Mouse (Mus musculus) fat pad, adult 2 months (tissue): ENCODE results near the gene Stambpl1.

ENCODE experiments used
- DNase-seq: peaks from one replicate; pipeline ENCODE4 v3.0.0-alpha.2; 2011; ENCODE audit warnings: low read depth, low spot score; ENCODE audit errors: extremely low read depth

Gene Stambpl1

DNA sequence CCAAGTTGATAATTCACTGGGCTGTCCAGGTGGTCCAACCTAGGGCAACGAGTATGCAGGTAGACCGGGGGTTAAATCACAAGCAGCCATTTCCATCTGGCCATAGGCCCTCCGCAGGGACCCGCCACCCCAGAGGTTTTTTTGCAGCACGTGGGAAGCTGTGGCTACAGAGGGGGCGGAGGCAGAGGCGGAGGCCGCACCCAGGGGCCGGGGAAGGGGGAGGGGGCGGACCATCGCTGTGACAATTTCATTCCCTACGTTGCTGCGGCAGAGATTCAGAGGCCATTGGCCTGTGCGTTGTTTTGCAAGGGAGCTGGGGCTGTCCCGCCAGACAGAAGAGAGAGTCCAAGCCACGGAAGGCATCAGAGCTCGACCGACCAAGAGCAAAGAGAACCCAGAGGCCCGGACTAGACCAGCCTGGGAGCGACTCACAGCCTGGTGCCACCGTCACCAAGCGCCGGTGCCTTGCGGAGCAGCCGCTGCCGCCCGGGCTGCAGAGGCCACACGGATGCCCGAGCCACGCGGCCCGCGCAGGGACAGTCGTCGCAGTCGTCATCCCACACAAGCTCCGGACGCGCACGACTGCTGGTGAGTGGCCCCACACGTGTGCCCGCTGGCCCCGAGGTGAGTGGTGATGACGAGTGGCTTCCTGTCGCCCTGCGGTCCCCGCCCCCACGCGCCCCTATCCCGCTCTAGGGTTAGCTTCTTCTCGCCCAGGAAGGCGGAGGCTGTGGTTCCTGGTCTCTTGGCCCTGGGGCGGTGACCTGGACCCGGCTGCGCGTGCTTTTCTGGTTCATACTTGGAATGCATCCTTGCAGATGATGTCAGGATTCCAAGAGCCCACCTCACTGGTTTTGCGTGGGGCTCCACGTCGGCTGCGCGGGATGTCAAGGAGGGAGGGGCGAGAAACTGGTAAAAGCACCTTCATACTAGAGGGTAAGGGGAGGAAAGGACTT lies at the start of gene Stambpl1:
Gene Stambpl1, plus strand, starts transcription at position 222 of the 956 bp plus-strand sequence.
- no peak for DNase-seq

DNA sequence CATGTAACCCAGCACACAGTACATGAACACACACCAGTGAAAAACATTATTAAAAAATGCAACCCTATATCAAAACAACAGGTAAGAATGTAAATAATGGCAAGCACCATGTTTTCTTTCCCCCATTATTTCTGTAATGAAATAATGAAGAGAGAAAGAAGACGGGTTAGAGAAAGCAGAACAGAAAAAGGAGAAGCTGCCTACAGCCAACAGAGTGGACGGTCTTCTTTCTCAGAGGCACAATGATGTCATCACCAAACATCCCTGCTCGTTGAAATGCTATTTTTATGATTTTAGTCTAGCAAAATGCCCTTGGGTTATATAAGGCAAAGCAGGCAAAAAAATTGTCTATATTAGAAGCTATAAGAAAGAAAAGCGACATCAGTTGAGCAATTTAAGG lies 43.6 kb upstream of the Stambpl1 start:
- DNase-seq = no peak

DNA sequence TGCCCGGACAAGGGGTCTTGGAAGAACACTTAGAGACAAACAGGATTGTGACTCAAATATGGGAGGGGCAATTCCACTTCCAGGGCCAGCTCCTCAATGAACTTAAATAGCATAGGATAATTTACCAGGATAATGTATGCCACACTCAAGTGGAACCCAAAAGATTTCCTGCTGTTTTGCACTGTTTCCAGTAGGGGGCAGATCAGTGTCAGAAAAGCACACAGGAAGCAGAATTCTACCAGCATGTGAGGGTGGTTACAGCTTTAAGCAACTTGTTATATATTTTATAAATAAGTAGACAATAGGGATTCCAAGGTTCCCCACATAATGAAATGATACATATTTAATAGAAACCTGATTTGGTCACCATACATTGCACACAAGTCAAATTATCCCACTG lies 40.1 kb upstream of the Stambpl1 start:
- DNase-seq = no peak

DNA sequence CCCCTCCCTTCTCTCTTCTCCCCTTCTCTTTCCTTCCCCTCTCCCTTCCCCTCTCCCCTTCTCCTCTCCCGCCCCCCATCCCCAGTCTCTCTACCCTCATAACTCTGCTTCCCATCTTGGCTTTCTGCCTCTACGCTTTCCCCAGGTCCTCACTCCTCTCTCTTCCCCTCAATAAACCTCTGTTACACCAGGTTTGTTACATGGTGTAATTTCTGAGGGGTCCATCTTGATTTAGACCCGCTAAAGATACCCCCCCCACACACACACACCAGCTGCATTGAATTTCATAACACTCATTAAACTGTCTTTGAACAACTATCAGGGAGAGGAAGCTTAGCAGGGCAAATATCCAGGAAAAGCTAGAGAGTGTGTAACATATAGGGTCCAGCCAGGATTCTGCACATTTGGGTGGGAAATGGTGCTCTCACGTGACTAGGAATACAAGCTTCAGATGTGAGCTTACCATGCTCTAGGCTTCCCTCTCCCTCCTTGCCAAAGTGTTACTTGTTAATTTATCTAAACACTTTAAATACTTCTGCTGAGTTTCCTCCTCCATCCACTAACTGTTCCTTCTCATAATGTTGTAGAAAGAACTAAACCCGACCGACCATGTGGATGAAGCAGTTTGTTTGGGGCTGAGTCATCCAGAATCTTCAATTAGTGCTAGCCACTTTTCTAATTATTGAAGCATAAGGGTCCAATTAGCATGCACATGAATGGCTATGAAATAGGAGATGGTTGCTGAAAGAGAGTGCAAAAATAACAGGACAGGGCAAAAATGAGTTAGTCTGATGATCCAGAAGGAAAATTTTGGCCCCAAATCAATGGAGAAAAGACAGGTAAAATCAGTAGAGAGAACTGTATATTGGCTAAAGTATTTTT lies 38.5 kb upstream of the Stambpl1 start:
- no peak for DNase-seq

DNA sequence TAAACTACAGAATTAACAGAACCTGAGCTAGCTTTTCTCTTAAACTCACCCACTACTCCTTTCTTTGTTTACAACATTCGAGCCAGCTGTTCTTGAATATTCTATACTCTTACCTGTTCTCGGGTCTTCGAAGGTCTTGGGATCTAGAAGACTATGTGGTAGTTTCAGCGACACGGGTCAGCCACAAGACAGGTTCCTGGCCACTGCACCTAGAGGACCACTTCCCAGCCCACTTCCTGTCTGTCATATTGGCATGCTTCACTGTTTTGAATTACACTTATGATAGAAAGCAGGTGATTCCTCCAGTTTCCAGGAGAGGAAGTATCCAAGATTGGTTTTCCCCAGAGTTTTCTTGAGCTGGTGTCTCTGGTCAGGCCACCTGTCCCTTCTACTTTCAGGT lies 29.3 kb upstream of the Stambpl1 start:
- DNase-seq = no peak

DNA sequence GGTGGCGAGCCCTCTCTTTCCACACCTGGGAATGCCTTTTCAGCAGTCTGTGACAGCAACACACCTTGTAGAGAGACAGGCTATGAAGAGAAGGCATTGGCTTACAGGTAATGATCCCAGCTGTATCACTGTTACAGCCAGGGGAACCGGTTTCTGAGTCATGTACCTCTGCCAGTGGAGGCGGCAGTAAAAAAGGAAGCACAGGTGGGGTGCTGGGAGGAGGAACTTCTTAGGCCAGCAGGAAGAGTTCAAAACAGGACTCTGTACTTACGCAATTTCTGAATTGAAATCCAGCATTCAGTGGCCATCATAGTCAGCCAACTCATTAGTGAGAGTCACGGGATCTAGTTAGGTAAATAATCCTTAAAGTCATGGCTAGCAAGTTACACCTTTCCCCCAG lies 26.1 kb upstream of the Stambpl1 start, which contains the start of gene Ankrd22:
Gene Ankrd22, minus strand, starts transcription at position 163 of the 400 bp plus-strand sequence.
- peak; percentile 99 for DNase-seq

DNA sequence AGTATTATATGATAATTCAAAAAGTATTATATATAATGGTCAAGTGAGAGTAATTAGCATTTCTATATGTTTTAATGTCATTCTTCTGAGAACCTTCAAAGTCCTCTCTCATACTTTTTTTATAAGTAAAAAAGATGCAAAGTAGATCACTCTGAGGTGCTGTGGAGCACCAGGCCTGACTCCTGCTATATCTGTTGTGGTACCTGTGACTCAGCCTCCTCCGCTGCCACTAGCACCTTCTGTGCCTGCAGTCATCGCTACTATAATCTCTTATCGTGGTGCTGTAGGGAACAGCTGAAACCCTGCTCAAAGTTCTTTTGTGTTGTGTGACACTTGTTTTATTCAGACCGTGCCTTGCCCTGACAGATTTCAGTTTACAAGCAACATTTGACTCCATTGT lies 25.6 kb upstream of the Stambpl1 start:
- no peak for DNase-seq

DNA sequence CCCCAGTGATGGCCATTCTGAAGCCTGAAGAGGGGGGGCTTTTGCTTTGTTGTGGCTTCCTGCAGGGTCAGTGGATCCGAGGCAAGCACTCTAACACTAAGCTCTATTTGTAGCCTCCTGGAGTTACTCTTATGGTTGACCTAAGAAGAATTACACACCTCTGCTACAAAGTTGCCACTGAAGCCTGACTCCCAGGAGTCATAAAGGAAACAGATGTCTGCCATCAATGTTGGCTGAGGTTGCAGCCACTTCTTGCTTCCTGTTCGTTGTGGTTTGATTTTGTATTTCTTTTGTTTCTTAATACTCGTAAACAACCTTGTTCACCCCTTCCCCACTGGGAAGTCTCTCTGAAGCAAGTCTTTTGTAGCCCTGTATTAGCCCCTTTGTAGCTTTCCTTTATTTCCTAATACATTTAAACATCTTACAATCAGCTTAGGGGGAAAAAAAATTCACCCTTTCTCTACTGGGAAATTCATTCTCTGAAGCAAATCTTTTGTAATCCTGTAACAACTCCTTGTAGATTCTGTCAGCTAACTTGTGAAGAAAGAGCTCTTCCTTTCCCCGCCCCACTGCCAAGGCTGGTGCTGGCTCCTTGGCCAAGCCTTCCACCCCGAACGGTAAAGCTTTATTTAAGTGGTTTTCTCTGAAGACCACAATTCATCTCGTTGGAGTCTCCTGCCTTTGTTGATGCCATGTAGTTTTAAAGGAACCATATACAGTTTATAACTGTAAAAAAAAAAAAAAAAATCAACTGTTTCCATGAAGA lies 23.9 kb upstream of the Stambpl1 start:
- no peak for DNase-seq

DNA sequence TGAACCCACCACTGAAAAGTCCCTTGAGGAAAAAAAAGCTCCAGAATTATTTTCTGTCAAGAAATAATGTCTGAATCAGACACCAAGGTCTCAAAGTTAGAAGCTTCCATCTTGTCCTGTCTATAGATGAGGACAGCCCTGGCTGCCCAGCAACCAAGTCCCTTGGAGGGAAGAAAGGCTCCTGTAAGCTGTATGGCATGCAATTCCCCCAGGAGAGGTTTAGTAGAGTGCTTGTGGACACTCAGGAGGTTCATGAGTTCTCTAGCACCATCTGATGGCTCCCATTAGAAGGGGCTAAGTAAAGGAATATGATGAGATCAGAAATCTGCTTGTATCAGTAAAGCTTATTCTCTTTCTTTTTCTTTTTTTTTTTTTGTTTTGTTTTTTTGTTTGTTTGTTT lies 22.9 kb upstream of the Stambpl1 start:
- no peak for DNase-seq

DNA sequence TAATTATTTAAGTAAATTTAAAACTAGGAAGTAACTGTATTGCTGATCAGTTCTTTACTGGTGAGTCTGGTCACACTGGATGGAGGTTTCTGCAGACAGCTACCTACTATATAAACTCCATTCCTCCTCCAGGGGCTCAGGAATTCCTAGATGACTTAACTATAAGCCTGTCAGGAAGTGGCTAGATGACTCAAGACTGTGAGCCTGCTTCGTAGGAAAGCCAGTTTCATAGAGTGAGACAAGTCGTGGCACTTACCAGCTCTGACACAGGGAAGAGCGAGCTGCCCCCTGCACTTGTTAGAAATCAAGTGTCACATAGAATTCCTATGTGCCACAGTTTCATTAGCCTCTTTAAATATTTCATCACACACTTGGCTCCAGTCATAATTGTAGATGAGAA lies 20.9 kb upstream of the Stambpl1 start:
- DNase-seq = no peak

DNA sequence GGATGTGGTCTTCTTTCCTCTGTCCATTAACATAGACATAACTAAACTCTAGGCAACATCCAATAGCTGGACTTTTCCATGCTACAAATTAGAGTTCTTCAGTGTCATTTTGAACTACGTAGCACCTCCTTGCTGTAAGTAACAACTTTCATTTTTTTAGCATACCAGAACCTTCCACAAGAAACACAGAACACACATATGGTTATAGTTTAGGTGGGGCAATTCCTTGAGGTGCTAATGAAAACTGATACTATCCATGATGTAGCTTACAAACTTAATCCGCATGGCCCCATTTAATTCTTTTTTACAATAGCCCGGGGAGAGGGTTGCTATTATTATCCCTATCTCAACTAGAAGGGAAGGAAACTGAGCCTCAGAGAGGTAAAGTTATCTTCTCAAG lies 18.0 kb upstream of the Stambpl1 start:
- DNase-seq = no peak

DNA sequence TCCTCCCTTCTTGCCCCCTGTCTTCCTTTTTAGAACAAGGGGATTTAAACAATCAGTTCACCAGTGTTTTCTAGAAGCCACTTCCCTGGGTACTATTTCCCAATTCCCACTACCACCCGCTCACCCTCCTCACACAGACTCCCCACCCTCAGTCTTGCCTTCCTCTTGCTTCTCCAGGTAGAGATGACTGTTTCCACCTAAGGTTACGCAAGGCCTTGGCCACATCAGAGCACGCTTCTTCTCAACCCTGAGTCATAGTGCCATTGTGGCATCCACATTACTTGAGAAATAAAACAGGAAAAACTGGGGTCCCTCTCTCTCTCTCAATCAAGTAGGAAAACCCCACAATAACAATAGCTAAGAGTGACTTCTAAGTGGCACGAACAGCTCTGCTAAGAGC lies 12.9 kb upstream of the Stambpl1 start:
- DNase-seq = no peak

DNA sequence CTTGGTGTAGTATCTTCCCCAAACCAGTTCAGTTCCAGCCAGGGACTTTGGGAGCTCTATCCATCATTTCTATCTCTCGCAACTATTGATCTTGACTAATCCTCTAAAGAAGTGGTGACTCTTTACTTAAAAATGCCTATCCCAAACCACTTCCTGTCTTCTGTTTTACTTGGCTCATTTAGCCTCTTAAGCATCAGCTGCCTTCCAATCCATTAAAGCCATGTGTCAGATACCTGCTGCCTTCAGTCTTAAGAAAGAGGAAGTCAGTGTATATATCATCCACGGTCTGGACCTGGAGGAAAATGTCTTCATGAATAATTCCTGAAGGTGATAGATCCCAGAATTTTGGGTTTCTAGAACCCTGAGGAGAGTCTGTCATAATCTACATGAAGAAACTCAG lies 11.7 kb upstream of the Stambpl1 start:
- DNase-seq = no peak

DNA sequence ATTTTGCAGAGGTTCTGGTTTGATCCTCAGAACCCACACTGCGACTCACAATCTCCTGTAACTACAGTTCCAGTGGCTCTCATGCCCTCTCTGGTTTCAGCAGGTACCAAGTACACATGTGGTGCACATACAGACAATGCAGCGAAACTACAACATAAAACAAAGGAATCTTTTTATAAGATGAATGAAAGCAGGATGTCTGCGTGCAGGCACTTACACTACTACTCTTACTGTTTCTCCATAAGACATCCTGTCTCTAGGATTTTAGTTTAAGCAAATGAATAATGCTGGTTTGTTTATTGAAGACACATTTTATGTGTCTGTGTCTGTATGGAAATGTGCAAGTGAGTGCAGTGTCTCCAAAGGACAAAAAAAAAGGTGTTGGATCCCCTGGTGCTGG lies 10.8 kb upstream of the Stambpl1 start:
- no peak for DNase-seq

DNA sequence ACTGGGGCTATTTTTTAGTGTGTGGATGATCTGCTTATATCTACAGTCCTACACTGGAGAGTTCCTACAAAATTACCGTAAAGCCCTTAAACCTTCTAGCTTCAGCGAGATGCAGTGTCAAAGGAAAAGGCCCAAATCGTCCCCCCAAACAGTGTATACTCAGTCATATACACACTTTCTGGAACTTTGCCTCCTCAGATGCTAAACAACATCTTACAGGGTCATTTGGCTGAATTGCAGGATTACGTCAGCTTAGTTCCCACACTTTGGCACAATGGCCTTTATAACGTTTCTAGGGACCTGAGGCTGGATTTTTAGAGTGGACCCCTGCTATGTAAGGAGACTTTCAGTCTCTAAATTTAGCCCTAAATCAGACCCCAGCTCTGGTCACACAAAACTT lies 9.5 kb upstream of the Stambpl1 start:
- DNase-seq = no peak

DNA sequence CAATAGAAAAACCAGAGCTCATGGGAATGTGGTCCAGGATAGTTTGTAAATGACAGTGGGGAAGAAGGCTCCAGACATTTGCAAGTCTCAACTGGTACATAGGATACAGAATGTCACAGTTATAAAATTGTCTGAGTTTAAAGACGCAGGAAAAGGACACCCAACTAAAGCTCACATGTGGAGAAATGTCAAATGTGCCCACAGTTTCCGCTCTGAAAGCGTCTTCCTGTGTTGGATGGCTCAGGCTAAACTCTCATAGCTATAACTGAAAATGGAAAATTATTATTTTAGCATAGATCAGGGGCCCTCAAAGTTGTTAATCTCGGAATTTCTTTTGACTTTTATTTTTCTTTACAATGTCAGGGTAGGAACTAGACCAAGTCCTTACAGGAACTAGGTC lies 5.2 kb upstream of the Stambpl1 start:
- DNase-seq = no peak

DNA sequence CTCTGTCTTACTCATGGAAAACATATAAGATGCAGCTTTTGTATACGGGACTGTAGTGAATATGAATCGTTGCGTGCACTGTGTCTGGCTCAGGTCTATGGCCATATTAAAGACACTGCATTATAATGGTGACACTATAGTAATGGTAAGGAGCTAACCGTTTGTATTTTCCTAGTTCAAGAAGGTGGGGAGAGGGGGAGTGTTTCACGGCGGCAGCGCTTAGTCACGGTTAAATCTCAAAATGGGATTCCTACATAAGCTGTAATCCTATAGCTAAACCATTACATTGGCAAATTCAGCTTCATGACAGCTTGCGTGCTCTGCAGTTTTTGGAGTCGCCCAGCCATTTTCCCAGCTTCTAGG lies 403 bp upstream of the Stambpl1 start:
- no peak for DNase-seq

DNA sequence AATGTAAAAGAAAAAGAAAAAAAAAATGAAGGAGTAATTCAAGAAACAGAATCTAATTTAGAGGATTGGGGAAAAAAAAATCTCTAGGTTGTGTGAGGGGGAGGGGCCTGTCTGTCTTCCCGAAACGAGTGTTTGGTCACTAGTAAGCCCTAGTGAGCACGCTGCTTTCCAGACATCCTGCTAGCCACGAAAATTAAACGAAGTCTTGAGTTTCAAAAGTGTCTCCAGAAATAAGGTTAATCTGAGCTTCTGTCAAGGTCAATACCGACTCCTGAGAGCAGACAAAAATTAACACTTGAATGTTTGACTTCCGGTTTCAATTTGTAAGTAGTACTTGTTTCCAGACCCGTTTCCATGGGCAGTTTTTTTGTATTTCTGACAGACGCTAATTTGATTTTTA lies 1.1 kb downstream of the Stambpl1 start:
- no peak for DNase-seq

DNA sequence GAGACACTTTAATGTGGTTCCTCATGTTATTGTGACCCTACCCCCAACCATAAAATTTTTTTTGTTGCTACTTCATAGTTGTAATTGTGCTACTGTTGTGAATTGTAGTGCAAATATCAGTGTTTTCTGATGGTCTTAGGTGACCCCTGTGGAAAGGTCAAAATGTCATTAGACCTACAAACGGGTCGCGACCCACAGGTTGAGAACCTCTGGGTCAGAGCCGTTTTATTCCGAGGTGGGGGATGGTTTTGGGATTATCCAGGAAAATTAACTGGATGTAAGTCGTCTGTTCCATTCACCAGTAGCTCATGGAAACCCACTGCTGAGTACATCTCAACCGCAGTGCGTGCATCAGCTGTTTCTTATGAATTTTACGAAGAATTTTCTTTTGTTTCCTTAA lies 1.7 kb downstream of the Stambpl1 start:
- DNase-seq = no peak

DNA sequence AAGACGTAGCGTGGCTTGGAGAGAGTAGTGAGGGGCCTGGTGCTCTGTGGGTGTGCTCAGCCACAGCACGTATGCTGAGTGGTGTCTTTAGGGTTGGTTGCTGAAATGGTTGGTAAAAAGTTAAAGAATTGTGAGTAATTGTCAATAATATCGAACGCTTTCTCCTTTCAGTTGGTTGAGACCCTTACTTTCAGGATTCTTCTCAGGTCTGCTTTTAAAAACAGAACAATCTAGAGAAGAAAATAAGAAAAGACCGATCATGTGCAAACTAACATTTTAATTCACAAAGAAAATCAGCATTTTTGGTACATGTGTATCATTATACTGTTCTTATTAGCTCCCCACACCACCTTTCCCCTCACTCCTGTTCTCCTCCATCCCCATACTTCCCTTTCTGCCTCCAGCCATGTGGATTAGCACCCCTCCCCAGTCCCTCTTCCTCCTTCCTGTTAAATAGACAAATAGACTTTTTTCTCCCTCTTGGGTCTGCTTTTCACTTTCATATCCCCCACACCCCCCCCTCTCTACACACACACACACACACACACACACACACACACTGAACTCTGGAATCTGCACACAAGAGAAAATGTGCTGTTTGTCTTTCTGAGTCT lies 2.2 kb downstream of the Stambpl1 start:
- no peak for DNase-seq

DNA sequence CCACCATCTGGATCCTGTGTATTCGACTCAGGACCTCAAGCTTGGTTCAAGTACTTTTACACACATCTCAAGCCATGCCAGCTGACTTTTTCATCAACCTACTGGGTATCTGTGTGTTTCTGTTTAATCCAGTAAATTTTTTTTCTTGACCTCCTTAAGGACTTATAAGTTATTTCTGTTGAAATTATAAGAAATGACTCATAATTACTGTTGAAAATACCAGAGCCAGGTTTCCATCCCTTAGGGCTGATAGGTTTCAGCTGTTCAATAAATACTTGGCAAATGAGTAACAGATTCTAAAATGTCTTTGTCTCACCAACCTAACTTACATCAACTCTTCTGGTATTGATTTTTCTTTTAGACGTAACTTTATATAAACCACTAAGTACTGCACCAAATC lies 3.0 kb downstream of the Stambpl1 start:
- no peak for DNase-seq
